Mouse (Mus musculus) liver, embryonic 14.5 days (tissue): ENCODE results near the gene Acadsb.

Source experiments
- CTCF ChIP-seq: IDR thresholded peaks from 2 replicates; pipeline ENCODE4 v1.5.1; 2016; ENCODE audit warnings: antibody characterized with exemption, low read depth, control low read depth
- EP300 ChIP-seq: IDR thresholded peaks from 2 replicates; pipeline ENCODE4 v1.6.1; 2016; ENCODE audit warnings: antibody characterized with exemption, low read depth

- TF ChIP-seq CTCF (no peak), EP300 (no peak)
Observed at GRCm38 (mm10) chr7:131411221-131411940, 980 bp downstream of the Acadsb start.
